Mouse (Mus musculus) limb, embryonic 10.5 days (tissue): ENCODE data around the gene Sp100. TPM values are rescaled to one million over a fixed set of nuclear protein-coding genes. Genes with fewer than 3 reads are reported as not detected.
"Not testable (repeated sequence)": the region's sequence is repeated elsewhere in the genome, so short reads cannot be mapped to it uniquely, and the experiment has no call there.

Source experiments
- DNase-seq: peaks from one replicate; pipeline ENCODE4 v3.0.0-alpha.2; 2017; ENCODE audit warnings: low spot score
- H3K27ac ChIP-seq: fragments of 300-500 bp; sonication (generic); 2 replicates; pipeline ENCODE4 v1.5.1; 2016; ENCODE audit warnings: mild to moderate bottlenecking
- H3K27me3 ChIP-seq: fragments of 300-500 bp; sonication (generic); 2 replicates; pipeline ENCODE4 v1.6.1; 2016; ENCODE audit warnings: low read depth, mild to moderate bottlenecking; ENCODE audit not compliant: poor library complexity, severe bottlenecking
- H3K36me3 ChIP-seq: fragments of 300-500 bp; sonication (generic); 2 replicates; pipeline ENCODE4 v1.6.1; 2016; ENCODE audit warnings: mild to moderate bottlenecking, moderate library complexity
- H3K4me1 ChIP-seq: fragments of 300-500 bp; sonication (generic); 2 replicates; pipeline ENCODE4 v1.6.1; 2016
- H3K4me3 ChIP-seq: fragments of 300-500 bp; sonication (generic); 2 replicates; pipeline ENCODE4 v1.5.1; 2016; ENCODE audit warnings: mild to moderate bottlenecking, moderate library complexity
- H3K9me3 ChIP-seq: fragments of 300-500 bp; sonication (generic); replicated peaks from 2 replicates; pipeline ENCODE4 v1.6.1; 2016; ENCODE audit warnings: mild to moderate bottlenecking
- WGBS: fragments of 180-500 bp; shearing (Covaris S2); methylation state at CpG from one replicate; pipeline ENCODE4 v1.1.7; 2016; 5-methylcytosine and 5-hydroxymethylcytosine counted together
- polyA plus RNA-seq: library from polyadenylated mRNA; unstranded; fragments of >200 nt; fragmentation: Nextera tagmentation; extraction: Ambion mirVana; gene quantifications from 2 replicates; pipeline ENCODE4 v1.2.1, GENCODE M21; 2016

Sp100 gene
- 0.24 and 0.29 TPM in 2 replicates for polyA plus RNA-seq

DNA sequence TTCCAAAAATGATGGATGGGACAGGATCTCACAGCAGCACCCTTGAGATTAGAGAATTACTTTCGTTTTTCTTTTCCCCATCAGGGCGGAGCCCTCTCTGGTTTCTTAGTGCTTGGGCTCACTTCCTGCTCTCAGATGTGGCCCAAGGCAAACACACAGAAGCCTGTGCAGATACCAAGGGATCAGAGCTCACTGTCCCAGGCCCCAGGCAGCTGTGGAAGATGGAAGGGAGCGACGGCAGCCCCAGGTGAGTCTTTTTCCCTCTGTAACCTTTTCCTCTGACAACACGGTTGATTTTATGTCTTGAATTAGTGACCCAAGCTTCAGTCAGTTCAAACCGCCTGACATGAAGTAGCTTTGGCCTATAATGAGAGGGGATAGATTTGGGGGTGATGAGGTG is at the start of gene Sp100:
TSS of gene Sp100 (plus strand) at position 108 of the 400 bp plus-strand sequence.
- not testable (repeated sequence) for H3K27me3 ChIP-seq, H3K9me3 ChIP-seq, H3K4me3 ChIP-seq, H3K36me3 ChIP-seq, H3K4me1 ChIP-seq, DNase-seq, H3K27ac ChIP-seq
- 67% methylated on average over 6 of the region's 6 CpGs for WGBS

DNA sequence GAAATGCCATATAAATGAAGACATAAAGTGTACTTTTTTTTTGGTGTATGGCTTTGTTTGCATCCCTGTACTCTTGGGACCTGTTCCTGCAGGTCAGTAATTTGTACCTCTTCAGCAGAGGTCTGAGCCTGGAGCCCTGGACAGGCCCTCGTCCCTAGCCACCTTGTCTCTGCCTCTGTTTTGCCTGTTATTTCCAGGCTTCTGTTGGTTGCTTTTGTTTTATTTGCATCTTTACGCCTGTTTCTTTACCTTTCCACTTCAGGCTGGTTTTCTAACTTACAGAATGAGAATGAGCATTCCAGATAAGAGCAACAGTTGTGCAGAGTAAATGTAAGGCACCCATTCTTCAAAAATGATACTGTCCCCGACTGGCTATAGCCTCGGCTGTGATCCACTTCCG is 49.7 kb upstream of the Sp100 start, which contains the start of gene Sp140:
TSS of gene Sp140 (plus strand) at position 301 of the 400 bp plus-strand sequence.
- not testable (repeated sequence) for H3K27ac ChIP-seq, H3K27me3 ChIP-seq, H3K36me3 ChIP-seq, DNase-seq, H3K9me3 ChIP-seq, H3K4me1 ChIP-seq, H3K4me3 ChIP-seq
- 67% methylated on average over 1 of the region's 5 CpGs for WGBS

DNA sequence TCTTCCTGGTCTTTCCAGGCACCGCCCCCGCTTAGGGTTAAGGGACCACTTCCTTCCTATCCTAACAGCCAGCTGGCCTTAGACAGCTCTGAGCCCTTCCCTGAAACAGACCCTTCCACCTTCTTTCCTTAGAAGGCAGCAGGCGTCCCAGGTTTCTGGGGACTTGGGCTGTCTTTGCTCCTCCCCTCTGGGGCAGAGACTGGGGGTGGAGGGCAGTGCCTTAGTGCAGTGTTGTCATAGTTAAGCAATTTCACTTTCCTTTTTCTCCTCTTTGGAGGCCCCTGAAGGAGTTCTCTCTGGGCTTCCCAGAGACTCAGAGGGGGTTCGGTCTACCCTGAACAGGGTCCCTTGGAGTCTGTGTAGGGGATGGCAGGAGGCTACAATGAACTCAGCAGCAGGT is 49.0 kb upstream of the Sp100 start:
- H3K36me3 ChIP-seq, H3K9me3 ChIP-seq, H3K4me3 ChIP-seq, H3K27me3 ChIP-seq, DNase-seq, H3K4me1 ChIP-seq, H3K27ac ChIP-seq: not testable (repeated sequence)
- 64% methylated on average over 4 of the region's 4 CpGs for WGBS

GRCm38 (mm10) chr1:85604341-85604740 is 45.4 kb upstream of the Sp100 start:
- not testable (repeated sequence) for DNase-seq, H3K27me3 ChIP-seq, H3K27ac ChIP-seq, H3K4me3 ChIP-seq, H3K36me3 ChIP-seq, H3K9me3 ChIP-seq, H3K4me1 ChIP-seq
- 50% methylated on average over 1 of the region's 1 CpGs for WGBS

DNA sequence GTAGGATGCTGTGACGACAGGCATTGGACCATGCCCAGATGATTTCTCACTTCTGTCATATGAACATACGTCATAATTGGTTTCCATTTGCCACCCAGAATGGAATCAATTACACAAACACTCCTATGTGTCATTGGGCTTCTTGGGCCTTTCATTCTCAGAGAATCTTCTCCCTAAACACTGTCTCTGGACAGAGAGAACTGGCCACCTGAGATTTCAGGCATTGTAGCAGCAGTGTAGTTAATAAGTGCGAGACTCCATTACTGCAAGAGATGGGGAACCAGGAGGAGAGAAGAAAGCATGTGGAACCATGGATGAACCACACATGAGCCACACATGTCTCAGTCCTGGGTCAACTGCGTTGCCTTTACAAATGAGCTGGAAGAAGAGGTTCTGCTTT is 41.4 kb upstream of the Sp100 start:
- H3K27me3 ChIP-seq, DNase-seq, H3K4me1 ChIP-seq, H3K4me3 ChIP-seq, H3K27ac ChIP-seq, H3K36me3 ChIP-seq, H3K9me3 ChIP-seq: not testable (repeated sequence)
- 91% methylated on average over 3 of the region's 4 CpGs for WGBS

GRCm38 (mm10) chr1:85610581-85610980 is 39.2 kb upstream of the Sp100 start:
- not testable (repeated sequence) for H3K9me3 ChIP-seq, DNase-seq, H3K4me3 ChIP-seq, H3K36me3 ChIP-seq, H3K27me3 ChIP-seq, H3K27ac ChIP-seq, H3K4me1 ChIP-seq
- no CpG with 5 or more reads among the region's 4 CpGs for WGBS

DNA sequence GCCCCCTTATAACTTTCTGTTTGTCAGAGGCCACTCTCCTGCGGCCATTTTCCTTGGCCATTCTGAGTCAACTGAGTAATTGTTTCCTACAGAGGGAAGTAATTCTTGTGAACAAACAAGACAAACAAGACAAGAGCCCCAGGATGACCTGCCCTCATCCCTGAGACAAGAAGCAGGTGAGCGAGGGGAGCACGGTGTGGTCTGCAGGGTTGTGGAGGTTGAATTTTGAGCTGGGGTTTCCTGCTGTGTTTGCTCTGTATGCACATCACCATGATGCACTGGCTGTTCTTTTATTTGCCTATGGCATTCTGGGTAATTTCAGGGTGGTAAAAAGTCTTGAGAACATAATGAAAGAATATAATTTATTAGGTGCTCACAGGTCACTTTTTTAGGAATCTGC is 34.7 kb upstream of the Sp100 start:
- WGBS: 93% methylated on average over 3 of the region's 3 CpGs
- H3K27ac ChIP-seq, H3K27me3 ChIP-seq, H3K9me3 ChIP-seq, H3K36me3 ChIP-seq, DNase-seq, H3K4me3 ChIP-seq, H3K4me1 ChIP-seq: not testable (repeated sequence)

DNA sequence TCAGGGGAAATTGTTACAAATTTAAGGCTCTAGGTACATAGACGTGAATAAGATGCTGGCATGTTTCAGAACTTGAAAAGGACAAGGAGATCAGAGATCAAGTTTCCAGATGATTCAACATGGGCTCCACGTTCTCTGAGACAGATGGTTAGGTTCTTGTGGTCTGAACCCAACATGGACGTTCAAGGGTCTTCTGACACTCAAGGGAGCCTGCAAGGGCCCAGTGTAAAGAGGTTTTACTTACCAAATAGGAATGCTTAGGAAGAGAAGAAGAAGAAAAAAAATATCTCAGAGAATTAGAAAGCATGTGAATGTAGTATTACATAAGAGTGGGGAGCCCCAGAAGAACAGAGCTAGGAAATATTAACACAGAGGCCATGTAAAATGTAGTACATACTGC is 34.0 kb upstream of the Sp100 start:
- not testable (repeated sequence) for H3K4me1 ChIP-seq, H3K4me3 ChIP-seq, H3K9me3 ChIP-seq, H3K36me3 ChIP-seq, DNase-seq, H3K27ac ChIP-seq, H3K27me3 ChIP-seq
- WGBS: 80% methylated on average over 3 of the region's 3 CpGs

DNA sequence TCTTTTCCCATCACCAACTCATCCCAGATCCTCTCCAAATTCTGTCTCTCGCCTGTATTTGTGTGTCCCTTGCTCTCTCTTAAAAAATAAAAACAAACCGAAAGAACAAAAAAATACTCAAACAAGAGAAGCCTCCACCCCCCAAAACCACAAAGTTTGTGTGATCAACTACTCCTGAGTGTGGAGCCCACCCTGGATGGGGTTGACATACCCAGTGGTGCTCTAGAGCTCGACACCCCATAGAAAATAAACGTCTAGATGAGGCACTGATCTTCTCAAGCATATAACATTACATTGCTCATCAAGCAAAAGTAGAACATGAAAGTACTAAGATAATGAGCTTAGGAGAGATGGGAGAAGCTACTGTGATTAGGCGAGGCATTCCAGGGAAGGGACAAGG is 32.6 kb upstream of the Sp100 start:
- H3K9me3 ChIP-seq, H3K4me3 ChIP-seq, H3K27me3 ChIP-seq, H3K27ac ChIP-seq, DNase-seq, H3K4me1 ChIP-seq, H3K36me3 ChIP-seq: not testable (repeated sequence)
- WGBS: 71% methylated on average over 4 of the region's 5 CpGs

DNA sequence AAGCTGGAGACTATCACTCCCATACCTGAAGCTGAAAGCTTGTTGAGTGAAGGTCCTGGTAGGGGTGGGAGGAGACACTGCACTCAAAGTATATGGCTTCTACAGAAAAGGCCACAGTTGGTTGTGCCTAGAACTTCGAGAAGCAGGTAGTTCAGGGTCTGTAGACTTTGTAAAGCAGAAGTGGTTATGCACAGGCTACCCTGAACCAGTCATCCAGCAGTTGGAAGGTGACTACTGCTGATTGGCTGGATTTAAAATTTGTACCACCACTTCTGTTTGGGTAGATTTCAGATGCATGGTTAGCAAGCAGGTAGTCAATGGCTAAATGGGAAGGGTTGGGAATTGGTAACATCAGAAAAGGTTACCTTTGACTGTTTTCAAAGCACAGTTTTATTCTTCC is 31.1 kb upstream of the Sp100 start:
- not testable (repeated sequence) for H3K4me3 ChIP-seq, H3K4me1 ChIP-seq, H3K9me3 ChIP-seq, H3K27ac ChIP-seq, H3K27me3 ChIP-seq, H3K36me3 ChIP-seq, DNase-seq
- WGBS: 61% methylated on average over 1 of the region's 1 CpGs

DNA sequence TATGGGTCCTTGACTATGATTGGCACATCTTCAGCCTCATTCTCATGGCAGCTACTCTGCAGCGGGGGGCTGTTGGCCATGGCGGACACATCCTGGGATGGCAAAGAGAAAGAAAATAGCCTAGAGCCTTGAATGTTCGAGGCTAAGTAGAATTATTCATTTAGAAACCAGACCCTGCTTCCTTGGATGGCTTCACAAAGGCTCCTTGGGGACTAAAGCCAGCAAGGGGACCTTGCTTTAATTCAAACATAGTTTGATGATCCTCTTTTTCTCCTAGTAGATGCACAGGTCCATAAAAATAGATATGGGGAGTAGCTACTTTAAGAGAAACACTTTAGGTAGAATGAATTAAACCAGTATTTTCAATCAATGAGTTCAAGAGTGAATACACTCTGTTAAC is 12.9 kb upstream of the Sp100 start:
- not testable (repeated sequence) for H3K4me1 ChIP-seq, H3K27ac ChIP-seq, DNase-seq, H3K36me3 ChIP-seq, H3K9me3 ChIP-seq, H3K27me3 ChIP-seq, H3K4me3 ChIP-seq
- WGBS: 69% methylated on average over 3 of the region's 3 CpGs

- H3K27ac ChIP-seq, H3K9me3 ChIP-seq, H3K4me3 ChIP-seq, H3K4me1 ChIP-seq, DNase-seq, H3K36me3 ChIP-seq, H3K27me3 ChIP-seq: not testable (repeated sequence)
- 87% methylated on average over 4 of the region's 4 CpGs for WGBS
These were observed 11.6 kb upstream of the Sp100 start for GRCm38 (mm10) chr1:85638144-85638543.

DNA sequence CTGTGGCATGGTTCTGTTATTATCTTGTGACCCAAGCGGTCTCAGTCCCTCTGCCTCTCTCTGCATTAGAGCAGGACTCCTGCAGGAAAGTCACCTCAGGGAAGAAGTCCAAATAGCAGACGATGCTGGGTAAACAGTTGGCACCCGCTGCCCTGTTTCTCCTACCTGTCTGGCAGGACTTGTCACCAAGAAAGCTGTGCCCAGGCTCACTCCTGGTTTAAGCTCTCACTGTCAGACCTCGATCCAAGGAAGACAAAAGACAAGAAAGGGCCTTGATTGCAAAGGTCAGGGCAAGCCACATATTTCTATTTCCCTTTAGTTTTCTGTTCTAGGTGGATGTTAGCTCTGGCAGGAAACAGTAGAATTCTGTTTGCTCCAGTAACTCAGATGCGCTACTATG is 736 bp downstream of the Sp100 start:
- not testable (repeated sequence) for H3K27me3 ChIP-seq, DNase-seq, H3K36me3 ChIP-seq, H3K9me3 ChIP-seq, H3K4me1 ChIP-seq, H3K27ac ChIP-seq, H3K4me3 ChIP-seq
- WGBS: 69% methylated on average over 4 of the region's 5 CpGs

DNA sequence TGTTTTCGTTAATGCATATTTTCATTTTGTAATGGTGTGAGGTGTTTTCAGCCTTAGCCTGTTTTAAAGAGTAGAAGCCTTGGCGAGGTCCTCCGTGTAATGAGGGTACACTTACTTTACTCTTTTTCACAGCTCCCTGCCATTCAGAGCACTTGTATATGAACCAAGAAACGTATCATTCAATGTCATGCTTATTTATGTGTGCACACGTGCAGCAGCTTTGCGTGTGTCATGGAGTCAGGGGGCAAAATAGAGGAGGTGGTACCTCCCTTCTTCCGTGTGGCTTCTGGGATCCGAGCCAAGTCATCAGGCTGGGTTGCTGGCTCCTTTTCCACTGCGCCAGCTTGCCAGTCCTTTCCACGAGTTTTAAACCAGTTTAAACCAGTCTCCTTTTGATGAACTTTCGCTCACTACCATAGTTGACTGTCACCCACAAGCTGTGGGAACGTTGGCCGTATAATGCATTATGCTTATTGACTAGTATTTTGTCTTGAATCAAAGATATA is 2.0 kb downstream of the Sp100 start:
- not testable (repeated sequence) for H3K9me3 ChIP-seq, H3K27ac ChIP-seq, H3K4me1 ChIP-seq, DNase-seq, H3K4me3 ChIP-seq, H3K36me3 ChIP-seq, H3K27me3 ChIP-seq
- 86% methylated on average over 13 of the region's 13 CpGs for WGBS
